Comparison of ENCODE assay signal across 8 mouse cellular contexts in the genomic region with DNA sequence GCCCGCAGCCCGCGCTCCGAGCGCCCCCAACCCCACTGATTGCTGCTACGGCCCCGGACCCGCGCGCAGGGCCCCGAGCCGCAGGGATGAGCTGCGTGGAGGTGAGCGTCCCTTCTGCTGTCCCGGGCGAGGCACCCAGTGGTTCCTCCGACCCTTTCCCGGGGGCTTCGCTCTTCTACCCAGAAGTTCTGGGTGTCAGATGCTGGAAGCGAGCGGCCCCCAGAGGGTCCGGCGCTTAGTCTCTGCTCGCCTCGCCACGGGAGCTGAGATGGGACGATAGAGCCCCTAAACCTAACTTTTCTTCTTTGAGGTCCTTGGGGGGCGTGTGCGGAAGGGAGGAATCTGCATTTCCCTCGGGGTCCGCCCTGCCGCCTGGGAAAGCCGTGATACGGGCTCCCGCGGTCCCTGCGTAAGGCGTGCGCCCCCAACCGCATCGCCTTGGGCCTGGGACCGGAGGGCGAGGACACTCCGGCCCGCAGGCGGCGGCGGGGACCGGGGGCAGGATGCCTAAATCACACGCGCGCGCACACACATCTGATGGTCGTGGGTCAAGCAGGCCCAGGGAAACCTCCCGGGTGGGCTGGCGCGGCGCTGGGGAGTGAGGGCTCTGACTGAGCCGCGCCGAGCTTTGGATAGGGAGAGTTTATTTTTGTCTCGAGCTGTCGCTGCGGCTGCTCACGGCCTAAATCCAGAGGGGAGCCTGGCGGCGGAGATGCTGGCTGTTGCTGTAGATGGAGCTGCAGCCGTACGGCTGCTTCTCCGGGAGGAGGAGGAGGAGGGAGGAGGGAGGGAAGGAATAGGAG. TPM values are rescaled to one million over a fixed set of nuclear protein-coding genes. Genes with fewer than 3 reads are reported as not detected.
DNase-seq lines count a peak whose midpoint lies in the region; ATAC-seq and TF ChIP-seq lines count a peak whose summit lies in the region.

No protein-coding gene starts in this region.

- H3K36me3 ChIP-seq in forebrain, embryonic 13.5 days (ENCODE audit: poor library complexity, severe bottlenecking), result no peaks in the 10 kb centered on the region
- H3K36me3 ChIP-seq in heart, postnatal 0 days (replicated peaks; ENCODE audit: control insufficient read depth, insufficient read depth, low read length), result peaks cover under 1% of the 10 kb centered on the region
- no peaks in the 10 kb centered on the region for H3K36me3 ChIP-seq in liver, postnatal 0 days (replicated peaks; ENCODE audit: insufficient read depth, low read length)

- peak overlapping the region; percentile 19; the same call in 1 of the 2 replicates for H3K27ac ChIP-seq in bone marrow macrophage, adult 2 months (ENCODE audit: insufficient read depth, low read depth, low read length)
- H3K27ac ChIP-seq in forebrain, embryonic 13.5 days, result peak overlapping the region; percentile 55
- H3K27ac ChIP-seq in heart, postnatal 0 days (ENCODE audit: low read depth), result peak overlapping the region; percentile 96
- H3K27ac ChIP-seq in liver, postnatal 0 days (ENCODE audit: low read depth), result peak overlapping the region; percentile 79; the same call in 1 of the 2 replicates

- H3K4me1 ChIP-seq in bone marrow macrophage, adult 2 months (ENCODE audit: control insufficient read depth, insufficient read depth, low read length), result peaks cover 9% of the 10 kb centered on the region
- H3K4me1 ChIP-seq in forebrain, embryonic 13.5 days, result peaks cover 27% of the 10 kb centered on the region
- peaks cover 14% of the 10 kb centered on the region; the same call in 1 of the 2 replicates for H3K4me1 ChIP-seq in heart, postnatal 0 days (ENCODE audit: control insufficient read depth, insufficient read depth)
- peaks cover 4% of the 10 kb centered on the region; the same call in 1 of the 2 replicates for H3K4me1 ChIP-seq in liver, postnatal 0 days (ENCODE audit: insufficient read depth)

- H3K4me2 ChIP-seq in forebrain, embryonic 13.5 days, result peak overlapping the region; percentile 98
- H3K4me2 ChIP-seq in heart, postnatal 0 days (ENCODE audit: low read depth, low read length), result peak overlapping the region; percentile 81
- peak overlapping the region; percentile 85 for H3K4me2 ChIP-seq in liver, postnatal 0 days (ENCODE audit: low read depth, low read length)

- peak overlapping the region; percentile 69 for H3K9ac ChIP-seq in forebrain, embryonic 13.5 days
- H3K9ac ChIP-seq in heart, postnatal 0 days (replicated peaks; ENCODE audit: low read depth, low read length), result peak overlapping the region; percentile 91
- peak overlapping the region; percentile 52 for H3K9ac ChIP-seq in liver, postnatal 0 days (replicated peaks)

- H3K4me3 ChIP-seq in bone marrow macrophage, adult 2 months (ENCODE audit: insufficient read depth, low read length), result peak overlapping the region; percentile 73
- peak overlapping the region; percentile 64 for H3K4me3 ChIP-seq in forebrain, embryonic 13.5 days
- peak overlapping the region; percentile 72 for H3K4me3 ChIP-seq in heart, postnatal 0 days (ENCODE audit: low read depth, low read length)
- peak overlapping the region; percentile 51 for H3K4me3 ChIP-seq in liver, postnatal 0 days (ENCODE audit: low read depth, low read length)

- no peak for TF ChIP-seq CTCF in bone marrow macrophage, adult 2 months (IDR thresholded peaks at IDR 0.05; ENCODE audit: low read depth, low read length)
- TF ChIP-seq CTCF in heart, postnatal 0 days (IDR thresholded peaks at IDR 0.05; ENCODE audit: low read depth), result peak; percentile 31
- TF ChIP-seq CTCF in liver, postnatal 0 days (IDR thresholded peaks at IDR 0.05; ENCODE audit: low read depth), result 0 out of 2 replicates have a peak, but pooled peaks have one; percentile 13

- no peak for TF ChIP-seq POLR2A in bone marrow macrophage, adult 2 months (IDR thresholded peaks at IDR 0.05; ENCODE audit: borderline replicate concordance, low read depth, low read length)

- peak; percentile 11 for DNase-seq in CD4-positive helper T cell, adult 2 months (ENCODE audit: low read depth, low spot score)
- peak; percentile 60 for DNase-seq in heart, postnatal 0 days (ENCODE audit: low spot score)
- peak; percentile 74 to 82 for DNase-seq in kidney, postnatal 4 days
- DNase-seq in liver, postnatal 0 days, result peak; percentile 39
- DNase-seq in ovary, postnatal 10 days (ENCODE audit: low spot score), result peak; percentile 35
- peak; percentile 40 for DNase-seq in urinary bladder, postnatal 25 days (ENCODE audit: low spot score)

- H3K27me3 ChIP-seq in forebrain, embryonic 13.5 days, result peaks cover 11% of the 10 kb centered on the region; the same call in 1 of the 2 replicates
- no peaks in the 10 kb centered on the region for H3K27me3 ChIP-seq in heart, postnatal 0 days (ENCODE audit: control insufficient read depth, insufficient read depth, low read length)
- peaks cover 49% of the 10 kb centered on the region for H3K27me3 ChIP-seq in liver, postnatal 0 days (ENCODE audit: insufficient read depth, low read length)

- TF ChIP-seq EP300 in heart, postnatal 0 days (IDR thresholded peaks at IDR 0.05; ENCODE audit: low read depth), result no peak; the same call in 1 of the 2 replicates
- TF ChIP-seq EP300 in liver, postnatal 0 days (IDR thresholded peaks at IDR 0.05; ENCODE audit: low read depth), result no peak

- no peaks in the 10 kb centered on the region for H3K9me3 ChIP-seq in forebrain, embryonic 13.5 days (replicated peaks)
- H3K9me3 ChIP-seq in heart, postnatal 0 days (replicated peaks; ENCODE audit: control insufficient read depth, low read length), result no peaks in the 10 kb centered on the region
- H3K9me3 ChIP-seq in liver, postnatal 0 days (ENCODE audit: low read length), result no peaks in the 10 kb centered on the region

- ATAC-seq in forebrain, embryonic 13.5 days, result peak; percentile 30
- peak; percentile 2; the same call in 1 of the 2 replicates for ATAC-seq in heart, postnatal 0 days (ENCODE audit: insufficient read depth, low read depth)
- ATAC-seq in liver, postnatal 0 days, result peak; percentile 6

- 0% methylated on average over 60 of the region's 70 CpGs for WGBS in forebrain, embryonic 13.5 days
- WGBS in heart, postnatal 0 days, result under 1% methylated on average over 60 of the region's 70 CpGs
- WGBS in liver, postnatal 0 days (ENCODE audit: insufficient replicate concordance), result 1% methylated on average over 61 of the region's 70 CpGs

RNA-seq across cellular contexts. Expression of a gene that starts 0.6 kb away (rescaled TPM):
- 2.3 and 3.5 TPM in 2 replicates for polyA plus RNA-seq in bone marrow macrophage, adult 2 months (2012; ENCODE audit: insufficient read depth, insufficient read length, missing spikeins)
- polyA plus RNA-seq in forebrain, embryonic 13.5 days (2015; fragmentation: Nextera tagmentation; extraction: Ambion mirVana), result 5.2 and 5.8 TPM in 2 replicates
- total RNA-seq in heart, postnatal 0 days (2014; rRNA removed; ENCODE audit: low replicate concordance), result 50.4 and 53.8 TPM in 2 replicates
- polyA plus RNA-seq in heart, postnatal 0 days (2015; fragmentation: Nextera tagmentation; extraction: Ambion mirVana), result 12.5 and 12.7 TPM in 2 replicates
- polyA plus RNA-seq in liver, postnatal 0 days (2015; fragmentation: Nextera tagmentation; extraction: Ambion mirVana), result 0.34 and 0.45 TPM in 2 replicates

RNA-seq across cellular contexts. Expression of a gene that starts 51.3 kb away (rescaled TPM):
- polyA plus RNA-seq in bone marrow macrophage, adult 2 months (2012; ENCODE audit: insufficient read depth, insufficient read length, missing spikeins), result 33.9 and 37.2 TPM in 2 replicates
- polyA plus RNA-seq in forebrain, embryonic 13.5 days (2015; fragmentation: Nextera tagmentation; extraction: Ambion mirVana), result 20.4 and 23.8 TPM in 2 replicates
- 22.6 and 103 TPM in 2 replicates for total RNA-seq in heart, postnatal 0 days (2014; rRNA removed; ENCODE audit: low replicate concordance)
- polyA plus RNA-seq in heart, postnatal 0 days (2015; fragmentation: Nextera tagmentation; extraction: Ambion mirVana), result 43.5 and 45.7 TPM in 2 replicates
- polyA plus RNA-seq in liver, postnatal 0 days (2015; fragmentation: Nextera tagmentation; extraction: Ambion mirVana), result 34.8 and 35.2 TPM in 2 replicates

Comparison
In these comparisons a context has a peak if more than half of its experiments do, and no peak if none do; other contexts are left out.
1. Peak in every context shown above with its lines: DNase-seq, ATAC-seq, H3K4me3 ChIP-seq and H3K27ac ChIP-seq.
2. DNase-seq: peak in every context shown above with its lines; median percentile 78 in kidney, postnatal 4 days; 60 in heart, postnatal 0 days; 40 in urinary bladder, postnatal 25 days; 39 in liver, postnatal 0 days; 35 in ovary, postnatal 10 days; 11 in CD4-positive helper T cell, adult 2 months.
3. H3K27ac ChIP-seq: peak in every context shown above with its lines; median percentile 96 in heart, postnatal 0 days; 79 in liver, postnatal 0 days; 55 in forebrain, embryonic 13.5 days; 19 in bone marrow macrophage, adult 2 months.